Mouse (Mus musculus): Measurements from ENCODE around the gene Nfrkb.
A peak's percentile ranks its signal among the peaks of the same experiment; 100 is the strongest.

Nfrkb gene

GRCm38 (mm10) chr9:31385947-31386354 lies at the start of gene Nfrkb:
TSS of gene Nfrkb (plus strand) at chr9:31386192.
- peak; percentile 89 for DNase-seq (ENCODE audit: low spot score)

DNA sequence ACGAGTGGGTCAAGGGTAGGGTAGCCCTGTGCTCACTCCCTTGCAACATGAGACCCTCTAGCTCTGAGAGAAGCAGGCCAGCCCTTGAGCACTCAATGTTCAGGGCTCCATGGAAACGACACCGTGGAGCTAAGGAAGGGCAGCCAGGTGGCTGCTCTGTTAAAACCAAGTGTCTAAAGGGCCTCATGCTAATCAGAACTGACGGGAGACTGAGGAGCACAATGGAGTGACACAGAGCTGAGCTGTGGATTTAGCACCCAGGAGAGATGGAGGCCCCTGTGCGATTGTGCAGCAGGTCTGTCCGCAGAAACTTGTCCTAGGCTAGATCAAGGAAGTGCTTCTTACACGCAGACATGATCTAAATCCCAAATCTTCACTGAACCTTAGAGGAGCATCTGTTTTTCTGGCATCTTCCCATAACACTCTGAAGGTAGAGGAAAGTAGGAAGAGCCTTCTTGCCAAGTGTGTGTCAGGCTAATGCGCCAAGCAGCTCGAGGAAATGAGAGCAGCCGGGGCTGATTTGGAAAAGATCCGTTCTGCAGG lies 41.6 kb upstream of the Nfrkb start:
- no peak for DNase-seq (ENCODE audit: low spot score)

DNA sequence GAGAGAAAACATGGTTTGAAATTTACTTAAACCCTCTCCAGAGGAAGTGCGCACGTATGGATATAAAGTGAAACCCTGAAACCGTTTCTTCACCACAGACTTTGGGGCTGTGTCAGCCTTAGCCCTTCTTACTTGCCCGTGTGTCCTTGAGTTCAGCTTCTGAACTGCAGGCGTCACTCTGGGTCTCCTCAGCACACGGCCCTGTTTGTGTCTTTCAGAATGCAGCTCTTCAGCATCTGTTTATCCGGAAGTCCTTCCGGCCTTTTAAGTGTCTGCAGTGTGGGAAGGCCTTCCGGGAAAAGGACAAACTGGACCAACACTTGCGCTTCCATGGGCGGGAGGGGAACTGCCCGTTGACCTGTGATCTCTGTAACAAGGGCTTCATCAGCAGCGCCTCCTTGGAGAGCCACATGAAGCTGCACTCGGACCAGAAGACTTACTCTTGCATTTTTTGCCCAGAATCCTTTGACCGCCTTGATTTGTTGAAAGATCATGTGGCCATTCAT lies 39.4 kb upstream of the Nfrkb start:
- peak; percentile 58 for DNase-seq (ENCODE audit: low spot score)

DNA sequence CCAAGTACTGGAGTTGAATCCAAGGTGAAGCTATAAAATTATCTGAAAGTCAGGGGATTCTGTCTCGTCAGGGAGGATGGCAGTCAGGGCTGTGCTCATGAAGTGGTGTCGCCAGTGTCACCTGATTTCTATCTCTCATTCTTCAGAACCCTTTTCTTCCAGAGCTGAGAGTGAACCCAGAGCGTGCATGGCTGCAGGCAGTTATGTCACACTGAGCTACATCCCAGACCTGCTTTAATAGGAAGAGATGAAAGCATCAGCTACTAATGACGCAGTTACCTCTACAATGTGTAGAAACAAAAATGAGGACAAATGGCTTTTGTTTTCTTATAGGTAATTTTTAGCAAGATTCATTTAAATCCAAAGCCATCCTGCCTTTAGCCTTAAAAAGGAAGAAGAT lies 37.5 kb upstream of the Nfrkb start:
- no peak for DNase-seq (ENCODE audit: low spot score)

DNA sequence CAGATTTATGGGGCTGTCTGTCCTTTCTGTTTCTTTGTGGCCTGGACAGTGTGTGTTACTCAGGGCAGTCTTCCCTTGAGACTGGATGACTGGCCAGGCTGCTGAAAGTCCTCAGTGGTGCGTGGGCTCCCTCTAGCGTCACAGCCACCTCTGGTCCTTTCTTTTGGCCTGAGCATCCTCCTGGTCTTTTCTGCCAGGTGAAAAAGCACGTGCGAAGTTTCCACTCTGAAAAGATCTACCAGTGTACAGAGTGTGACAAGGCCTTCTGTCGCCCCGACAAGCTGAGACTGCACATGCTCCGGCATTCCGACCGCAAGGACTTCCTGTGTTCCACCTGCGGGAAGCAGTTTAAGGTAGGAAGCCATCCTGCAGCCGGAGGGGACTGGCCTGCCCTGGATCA lies 37.1 kb upstream of the Nfrkb start:
- peak; percentile 55 for DNase-seq (ENCODE audit: low spot score)

GRCm38 (mm10) chr9:31352716-31353115 lies 33.3 kb upstream of the Nfrkb start:
- no peak for DNase-seq (ENCODE audit: low spot score)

GRCm38 (mm10) chr9:31353518-31353917 lies 32.5 kb upstream of the Nfrkb start:
- no peak for DNase-seq (ENCODE audit: low spot score)

- DNase-seq (ENCODE audit: low spot score), result peak; percentile 83
These were observed 31.9 kb upstream of the Nfrkb start for GRCm38 (mm10) chr9:31354051-31354450.

DNA sequence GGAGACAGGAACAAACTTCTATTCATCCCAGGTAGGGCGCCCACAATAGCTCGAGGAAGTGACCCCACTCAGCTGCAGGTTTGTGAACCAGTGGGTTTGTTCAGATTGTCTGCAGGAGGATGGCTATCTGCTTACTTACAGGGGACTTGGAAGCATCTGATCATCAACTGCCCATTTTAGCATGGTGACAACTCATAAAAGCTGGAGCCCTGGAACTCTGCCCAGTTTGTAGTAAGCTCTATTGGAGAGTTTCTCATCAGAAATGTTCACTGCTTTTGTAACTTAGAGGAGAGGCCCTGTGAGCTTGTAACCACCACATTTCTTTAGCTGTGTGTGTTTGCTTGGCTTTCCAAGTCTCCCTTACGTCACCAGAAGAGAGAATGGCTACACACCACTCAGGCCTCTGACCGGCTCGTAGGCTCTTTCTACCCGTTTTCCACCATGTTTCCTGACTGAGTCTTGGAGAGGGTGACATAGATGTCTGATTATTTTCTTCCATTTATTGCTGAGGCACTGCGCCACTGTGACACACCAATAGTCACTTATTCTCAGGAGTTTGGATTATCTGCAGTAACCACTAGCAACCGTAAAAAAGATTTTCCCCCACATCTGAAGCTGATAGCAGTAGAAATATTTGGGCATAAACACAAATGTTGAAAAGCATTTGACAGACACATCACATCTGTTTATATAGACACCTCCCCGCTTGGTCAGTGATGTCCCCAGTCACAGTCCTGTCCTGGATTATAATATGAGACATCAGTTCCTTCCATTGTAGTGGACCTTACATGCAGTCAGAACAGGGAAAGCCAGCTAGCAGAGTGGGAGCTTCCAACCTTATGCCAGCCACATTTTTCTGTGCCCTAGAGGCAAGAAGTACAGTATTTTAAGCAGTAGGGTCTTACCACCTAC lies 22.0 kb upstream of the Nfrkb start:
- DNase-seq (ENCODE audit: low spot score), result no peak

DNA sequence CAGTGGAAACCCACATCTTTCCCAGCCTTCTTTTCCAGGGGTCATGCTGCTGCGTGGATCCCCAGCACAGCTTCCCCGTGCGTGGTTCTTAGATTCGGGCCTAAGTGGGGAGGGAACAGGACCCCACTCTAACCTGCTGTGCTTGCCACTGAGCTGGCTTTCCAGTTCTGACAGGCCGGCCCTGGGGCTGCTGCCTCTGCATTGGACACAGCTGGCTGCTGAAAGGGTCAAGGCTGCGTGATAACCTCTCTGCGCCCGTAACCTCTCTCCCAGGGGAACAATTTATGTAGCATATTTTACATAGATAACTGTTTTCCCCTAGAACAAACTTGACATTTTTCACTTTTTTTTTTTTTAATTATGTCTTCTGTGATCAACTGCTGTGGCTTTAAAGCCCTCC lies 20.9 kb upstream of the Nfrkb start:
- peak; percentile 10 for DNase-seq (ENCODE audit: low spot score)

- no peak for DNase-seq (ENCODE audit: low spot score)
These were observed 14.3 kb upstream of the Nfrkb start for GRCm38 (mm10) chr9:31371740-31372139.

DNA sequence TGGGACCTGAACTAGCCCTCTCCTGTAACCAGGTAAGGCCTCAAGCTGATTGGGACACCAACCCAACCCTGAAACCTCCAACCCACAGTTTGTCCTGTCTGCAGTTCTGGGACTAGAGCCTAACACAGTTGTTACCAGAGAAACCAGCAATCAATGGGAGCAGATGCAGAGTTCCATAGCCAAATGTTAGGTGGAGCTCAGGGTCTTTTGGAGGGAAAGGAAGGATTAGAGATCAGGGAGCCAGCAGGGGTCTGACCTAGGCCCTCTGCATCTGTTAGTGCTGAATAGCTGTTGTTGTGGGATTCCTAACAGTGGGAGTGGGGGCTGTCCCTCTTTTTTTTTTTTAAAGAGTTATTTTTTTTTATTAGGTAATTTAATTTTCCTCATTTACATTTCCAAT lies 9.3 kb upstream of the Nfrkb start:
- no peak for DNase-seq (ENCODE audit: low spot score)

GRCm38 (mm10) chr9:31384786-31385499 lies 1.0 kb upstream of the Nfrkb start:
- no peak for DNase-seq (ENCODE audit: low spot score)

DNA sequence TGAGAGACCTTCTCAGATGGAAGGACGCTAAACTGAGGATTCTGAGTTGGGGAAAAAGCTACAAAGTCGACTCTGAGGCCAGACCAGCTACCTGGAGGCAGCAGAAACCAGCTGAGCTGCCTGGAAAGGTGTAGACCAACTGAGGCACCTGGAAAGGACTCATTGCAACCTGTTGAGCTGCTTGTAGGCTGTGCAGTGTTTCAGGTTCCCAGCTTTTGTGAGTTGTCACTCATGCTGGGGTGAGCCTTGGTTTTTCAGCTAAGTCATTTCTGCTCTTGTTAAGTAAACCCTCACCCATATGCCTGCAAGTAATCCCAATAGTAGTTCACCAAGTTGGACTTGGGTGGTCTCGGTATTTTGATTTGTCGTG lies 507 bp upstream of the Nfrkb start:
- DNase-seq (ENCODE audit: low spot score), result peak; percentile 9

GRCm38 (mm10) chr9:31386368-31387180 lies 582 bp downstream of the Nfrkb start:
- no peak for DNase-seq (ENCODE audit: low spot score)

- DNase-seq (ENCODE audit: low spot score), result no peak
These were observed 1.2 kb downstream of the Nfrkb start for GRCm38 (mm10) chr9:31387206-31387605.

- DNase-seq (ENCODE audit: low spot score), result peak; percentile 34
These were observed 14.4 kb downstream of the Nfrkb start for GRCm38 (mm10) chr9:31400441-31400840.

- DNase-seq (ENCODE audit: low spot score), result no peak
These were observed 18.3 kb downstream of the Nfrkb start for GRCm38 (mm10) chr9:31404311-31404710.

GRCm38 (mm10) chr9:31405217-31405616 lies 19.2 kb downstream of the Nfrkb start:
- peak; percentile 15 for DNase-seq (ENCODE audit: low spot score)

- no peak for DNase-seq (ENCODE audit: low spot score)
These were observed 26.2 kb downstream of the Nfrkb start for GRCm38 (mm10) chr9:31412165-31412564.

DNA sequence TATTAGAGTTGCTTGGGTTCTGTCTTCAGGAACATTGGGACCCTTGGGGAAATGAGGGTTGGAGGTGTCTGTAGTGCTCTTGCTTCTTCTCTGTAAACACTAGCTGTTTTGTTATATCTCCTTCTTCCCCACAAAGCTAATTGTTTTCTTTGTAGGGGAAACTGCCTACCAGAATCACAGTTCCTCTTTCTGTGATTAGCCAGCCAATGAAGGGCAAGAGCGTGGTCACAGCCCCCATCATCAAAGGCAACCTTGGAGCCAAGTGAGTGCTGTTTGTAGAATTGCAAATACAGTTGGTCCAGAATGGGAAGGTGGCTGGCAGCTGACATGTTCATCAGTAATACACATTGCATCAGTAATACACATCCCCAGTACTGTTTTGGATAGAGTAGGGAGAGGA lies 32.8 kb downstream of the Nfrkb start:
- DNase-seq (ENCODE audit: low spot score), result no peak

DNA sequence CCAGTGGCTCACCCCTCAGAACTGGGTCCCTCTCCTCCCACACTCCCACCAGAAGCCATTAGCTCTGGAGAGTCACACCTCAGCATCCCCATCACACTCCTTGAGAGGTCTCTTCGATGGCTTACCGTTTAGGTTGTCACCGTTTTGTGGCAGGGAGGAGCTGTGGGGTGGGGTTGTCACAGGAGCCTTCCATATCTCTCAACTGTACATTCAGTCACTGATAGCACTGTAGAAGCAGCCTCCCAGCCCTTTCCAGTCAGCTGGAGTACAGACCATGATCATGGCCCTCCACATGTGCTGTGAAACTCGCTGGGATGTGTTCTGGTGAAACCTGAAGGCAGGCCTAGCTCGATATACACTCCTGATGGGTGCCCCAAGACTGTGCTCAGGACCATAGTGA lies 36.2 kb downstream of the Nfrkb start:
- DNase-seq (ENCODE audit: low spot score), result no peak

Data from yolk sac, embryonic 10.5 days (tissue).